Mouse (Mus musculus): ENCODE data around the gene Rad23b.

- TF ChIP-seq CTCF (conservative IDR thresholded peaks at IDR 0.05; ENCODE audit: insufficient read depth, insufficient read length, low read depth, low read length) (no peak), POLR2A (IDR thresholded peaks at IDR 0.05; ENCODE audit: low read depth, low read length) (no peak)
Observed at GRCm38 (mm10) chr4:55350219-55350931, 532 bp downstream of the Rad23b start.

Data from kidney, adult 2 months (tissue).